Mouse (Mus musculus) natural killer cell, adult 2 months (primary cell): Measurements from ENCODE around the gene Bcl6.
A peak's percentile ranks its signal among the peaks of the same experiment; 100 is the strongest.

Source experiments
- DNase-seq, 2 experiments: peaks; one replicate each; pipeline ENCODE4 v3.0.0; 2022; ENCODE audit warnings: low spot score in 2 of 2

Gene Bcl6

DNA sequence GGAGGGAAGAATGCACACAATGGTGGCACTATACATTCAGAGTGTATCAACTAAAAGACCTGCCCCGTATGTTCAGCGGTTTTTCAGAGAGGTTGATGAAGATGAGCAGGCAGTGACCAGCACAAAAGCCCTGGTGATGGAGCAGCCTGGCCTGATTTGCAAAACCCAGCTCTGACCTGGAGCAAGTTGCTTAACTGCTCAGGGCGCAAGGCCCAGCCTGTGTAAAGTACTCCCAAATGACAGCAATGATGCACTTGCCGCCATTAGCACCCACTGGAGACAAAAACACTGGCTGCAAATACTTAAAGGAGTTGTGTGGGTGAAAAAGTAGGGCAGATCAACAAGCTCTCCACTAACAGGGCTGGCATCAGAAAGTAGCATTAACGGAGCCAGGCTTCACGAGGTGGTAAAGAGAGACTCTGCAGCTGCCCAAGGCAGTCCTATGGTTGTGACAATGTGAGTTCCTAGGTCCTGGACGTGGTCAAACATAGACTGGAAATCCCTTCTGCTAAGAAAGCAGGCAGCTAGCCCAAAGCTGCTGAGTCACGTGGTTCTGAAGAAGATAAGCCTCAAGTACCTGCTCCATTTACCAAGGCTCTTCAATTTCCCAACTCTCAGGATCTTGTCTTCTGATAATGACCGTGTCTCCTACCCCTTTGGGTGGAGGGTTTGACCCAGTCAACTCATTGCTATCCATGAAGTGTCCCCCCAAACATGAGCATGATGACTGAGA lies 14.9 kb downstream of the Bcl6 start:
- DNase-seq: no peak

DNA sequence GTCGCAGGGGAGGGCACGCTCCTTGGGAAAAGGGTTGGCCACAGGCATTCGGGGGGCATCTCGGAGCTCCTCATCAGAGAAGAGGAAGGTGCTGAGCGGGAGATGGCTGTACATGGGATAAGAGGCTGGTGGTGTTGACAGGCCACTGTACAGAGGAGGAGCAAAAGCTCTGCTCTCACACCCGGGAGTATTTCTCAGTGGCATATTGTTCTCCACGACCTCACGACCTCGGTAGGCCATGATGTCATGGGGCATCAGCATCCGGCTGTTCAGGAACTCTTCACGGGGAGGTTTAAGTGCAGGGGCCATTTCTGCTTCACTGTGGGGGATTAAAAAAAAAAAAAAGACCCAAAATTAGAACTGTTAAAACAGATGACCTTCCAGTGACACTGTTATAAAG lies 15.8 kb downstream of the Bcl6 start:
- no peak for DNase-seq

DNA sequence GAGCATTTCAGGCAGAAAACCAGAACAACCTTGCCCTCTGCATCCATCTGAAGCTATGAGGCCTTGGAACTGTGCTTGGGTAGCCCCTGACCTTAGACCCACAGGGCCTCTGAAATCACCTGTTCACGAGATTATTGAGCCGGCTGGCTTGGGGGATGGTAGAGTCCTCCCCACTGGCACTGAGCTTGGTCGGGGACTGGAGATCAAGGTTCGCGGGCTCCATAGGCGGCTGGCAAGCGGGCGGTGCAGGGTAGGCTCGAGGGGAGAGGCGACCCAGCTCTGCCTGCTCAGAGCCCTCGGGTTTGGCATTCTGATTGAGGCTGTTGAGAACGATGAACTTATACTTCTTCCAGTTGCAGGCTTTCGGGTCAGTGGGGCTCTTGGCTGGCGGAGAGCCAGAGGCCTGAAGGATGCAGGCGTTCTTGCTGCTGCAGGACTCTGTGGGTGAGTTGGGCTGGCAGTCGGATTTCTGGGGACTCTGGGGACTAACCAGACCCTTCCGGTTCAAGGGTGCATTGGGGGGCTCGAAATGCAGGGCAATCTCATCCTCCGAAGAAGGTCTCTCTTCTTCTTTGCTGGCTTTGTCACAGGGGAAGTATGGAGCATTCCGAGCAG lies 16.4 kb downstream of the Bcl6 start:
- DNase-seq: no peak

DNA sequence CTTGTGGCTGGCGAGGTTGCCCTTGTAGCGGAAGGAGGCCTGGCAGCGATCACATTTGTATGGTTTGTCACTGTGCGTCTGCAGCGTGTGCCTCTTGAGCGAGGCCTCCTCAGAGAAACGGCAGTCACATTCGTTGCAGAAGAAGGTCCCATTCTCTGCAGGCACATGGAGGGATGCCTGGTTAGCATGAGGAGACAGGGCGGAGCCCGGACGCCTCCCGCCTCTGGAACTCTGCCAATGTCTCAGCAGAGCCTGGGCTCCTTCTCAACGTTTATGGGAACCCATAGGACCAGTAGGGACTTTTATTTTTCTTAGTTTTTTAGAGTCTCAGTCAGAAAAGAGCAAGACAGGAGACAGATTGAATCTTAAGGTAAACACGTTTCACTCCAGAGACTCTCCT lies 18.7 kb downstream of the Bcl6 start:
- no peak for DNase-seq

DNA sequence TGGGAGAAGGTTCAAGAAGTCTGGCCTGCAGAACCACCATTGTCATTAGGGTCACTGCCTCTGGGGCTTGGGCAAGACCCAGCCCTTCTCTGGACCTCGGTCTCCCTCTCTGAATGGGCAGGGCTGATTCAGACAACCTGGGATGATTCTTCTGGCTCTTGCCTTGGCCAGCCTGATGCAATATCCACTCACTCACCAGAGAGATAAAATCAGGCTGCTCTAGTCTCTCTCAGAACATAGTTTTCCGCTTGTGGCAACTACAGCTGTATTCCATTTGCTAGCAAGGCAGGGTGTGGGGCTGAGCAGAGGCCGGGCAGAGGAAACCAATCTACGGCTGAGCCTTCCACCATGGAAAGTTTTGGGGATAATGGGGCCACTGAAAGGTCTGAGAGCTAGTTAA lies 19.8 kb downstream of the Bcl6 start:
- DNase-seq: no peak

DNA sequence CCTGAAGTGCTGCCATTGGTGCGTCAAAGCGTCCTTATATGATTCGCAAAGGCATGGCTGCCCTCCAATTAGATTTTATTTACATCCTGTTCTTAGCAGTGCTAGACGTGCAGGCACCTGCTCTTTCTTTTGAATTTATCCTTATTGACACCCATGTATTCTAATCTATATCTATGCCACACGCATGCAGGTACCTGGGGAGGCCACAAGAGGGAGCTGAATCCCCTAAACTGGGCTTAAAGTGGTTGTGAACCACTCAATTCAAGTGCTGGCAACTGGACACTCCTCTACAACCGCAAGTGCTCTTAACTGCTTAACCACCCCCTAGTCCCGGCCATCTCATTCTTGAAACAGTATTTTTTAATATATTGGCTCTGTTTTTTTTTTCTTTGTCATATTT lies 21.4 kb downstream of the Bcl6 start:
- no peak for DNase-seq

DNA sequence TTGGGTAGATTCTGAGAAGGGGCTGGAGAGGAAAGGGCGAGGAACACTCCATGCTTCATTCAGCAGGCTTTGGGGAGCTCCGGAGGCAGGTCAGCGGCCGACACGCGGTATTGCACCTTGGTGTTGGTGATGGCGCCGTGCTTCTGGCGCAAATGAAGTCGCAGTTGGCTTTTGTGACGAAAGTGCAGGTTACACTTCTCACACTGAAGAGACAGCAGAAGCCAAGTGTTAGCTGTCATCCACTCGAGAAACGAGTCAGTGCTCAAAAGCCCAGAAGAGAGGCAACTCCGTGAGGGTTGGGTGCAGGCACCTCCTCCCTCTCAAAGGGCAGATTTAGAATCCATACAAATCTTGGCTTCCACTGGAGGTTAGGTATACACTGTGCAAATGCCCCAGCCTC lies 22.6 kb downstream of the Bcl6 start:
- DNase-seq: no peak

DNA sequence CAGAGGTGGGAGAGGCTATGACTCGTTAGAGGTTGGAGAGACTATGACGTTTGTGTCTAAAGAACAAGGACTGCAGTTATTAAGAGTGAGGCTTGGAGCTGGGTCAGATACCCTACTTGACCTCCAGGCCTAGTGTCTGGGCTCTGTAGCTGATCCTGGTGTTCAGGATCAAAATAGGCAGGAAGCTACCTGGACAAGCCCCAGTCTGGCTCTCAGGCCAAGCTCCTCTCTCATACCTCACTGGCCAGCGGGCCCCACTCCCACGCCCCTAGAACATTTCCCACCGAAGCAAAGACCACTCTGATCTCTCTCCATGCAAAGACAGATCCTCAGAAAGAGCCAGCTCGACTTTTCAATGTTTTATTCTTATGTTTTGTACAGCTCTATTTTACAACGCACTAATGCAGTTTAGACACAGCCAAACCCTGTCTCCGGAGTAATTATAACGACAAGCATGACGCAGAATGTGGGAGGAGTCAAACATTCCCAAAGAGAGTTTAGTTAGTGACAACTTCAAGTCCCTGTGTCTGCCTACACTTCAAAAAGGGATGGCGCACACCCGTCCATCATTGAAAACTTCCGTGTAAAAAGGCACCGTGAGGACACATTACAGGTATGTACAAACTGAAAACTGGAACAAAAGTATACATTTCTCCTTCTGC lies 23.8 kb downstream of the Bcl6 start:
- no peak for DNase-seq

DNA sequence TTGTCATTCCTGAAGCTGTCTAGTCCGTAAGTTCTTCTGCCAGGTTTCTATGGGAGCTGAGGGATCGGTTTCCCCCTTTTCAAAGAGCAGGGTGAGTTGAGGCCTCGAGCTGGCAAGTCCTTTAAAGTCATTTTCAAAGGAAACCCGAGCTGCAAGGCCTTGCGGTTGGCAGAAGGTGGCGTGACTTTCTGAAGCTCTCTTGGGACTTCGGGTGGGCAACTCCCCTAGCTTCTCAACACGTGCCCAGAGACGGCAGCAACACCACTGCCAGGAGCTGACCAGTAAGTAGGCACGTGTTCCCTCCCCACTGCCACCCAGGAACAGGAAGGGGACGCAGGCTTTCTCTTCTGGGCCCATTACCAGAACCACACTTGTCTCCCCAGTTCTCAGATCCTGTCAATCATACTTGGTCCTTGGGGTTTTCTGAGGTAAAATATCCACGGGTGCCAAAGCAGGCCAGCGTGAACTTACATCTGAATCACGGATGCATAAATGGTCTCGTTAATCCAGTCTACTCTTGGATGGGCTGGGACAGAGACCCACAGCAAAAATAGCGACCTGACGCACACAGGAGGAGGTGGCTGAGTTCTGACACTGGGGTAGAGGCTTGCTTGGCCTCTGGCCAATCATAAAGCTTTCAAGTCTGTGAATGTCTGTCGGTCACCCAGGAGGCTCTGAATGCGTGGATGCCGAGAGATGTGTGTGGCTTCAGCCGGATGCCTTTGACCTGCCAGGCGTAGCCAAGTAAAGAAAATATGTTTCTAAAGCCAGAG lies 24.6 kb downstream of the Bcl6 start:
- no peak for DNase-seq

DNA sequence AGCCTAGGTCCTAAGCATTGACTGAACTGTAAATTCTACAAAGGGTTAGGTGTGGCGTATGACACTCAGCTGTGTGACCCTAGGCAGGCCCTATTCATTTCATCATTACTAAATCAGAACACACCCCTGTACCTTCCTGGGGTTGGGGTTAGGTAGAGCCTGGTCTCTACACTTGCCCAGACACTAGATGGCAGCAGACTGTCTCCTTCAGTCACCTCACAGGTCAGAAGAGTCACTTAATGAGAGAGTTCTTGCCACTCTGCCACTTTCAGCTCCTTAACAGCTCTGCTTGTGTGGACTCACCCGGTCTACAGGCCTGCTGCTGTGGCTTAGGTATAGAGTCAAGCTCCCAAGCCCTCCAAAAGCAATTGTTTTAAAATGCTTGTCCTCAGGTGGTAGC lies 26.3 kb downstream of the Bcl6 start:
- peak in 1 of 2 experiments; percentile 21 for DNase-seq

DNA sequence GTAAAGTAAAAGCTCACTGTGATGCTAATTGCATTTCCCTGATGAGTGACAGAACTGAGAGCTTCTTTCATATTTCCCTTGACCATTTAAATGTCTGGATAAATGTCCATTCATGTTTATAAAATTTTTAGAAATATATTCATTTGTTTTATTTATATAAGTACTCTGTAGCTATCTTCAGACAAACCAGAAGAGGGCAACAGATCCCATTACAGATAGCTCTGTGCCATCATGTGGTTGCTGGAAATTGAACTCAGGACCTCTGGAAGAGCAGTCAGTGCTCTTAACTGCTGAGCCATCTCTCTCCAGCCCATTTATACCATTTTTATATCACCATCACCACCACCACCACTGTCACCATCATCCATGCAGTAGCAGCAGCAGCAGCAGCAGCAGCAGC lies 29.7 kb downstream of the Bcl6 start:
- no peak for DNase-seq

DNA sequence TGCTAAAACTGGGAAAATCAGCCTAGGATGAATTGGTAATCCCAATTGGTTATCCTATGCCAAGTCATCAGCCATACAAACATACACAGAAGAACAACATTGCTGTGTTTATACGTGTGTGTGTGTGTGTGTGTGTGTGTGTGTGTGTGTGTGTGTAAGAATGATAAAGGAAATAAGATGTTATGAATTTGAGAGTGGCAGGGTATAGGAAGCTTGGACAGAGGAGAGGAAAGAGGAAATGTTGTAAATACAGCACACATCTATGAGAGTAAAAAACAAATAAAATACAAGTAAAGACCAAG lies 34.7 kb downstream of the Bcl6 start:
- no peak for DNase-seq

DNA sequence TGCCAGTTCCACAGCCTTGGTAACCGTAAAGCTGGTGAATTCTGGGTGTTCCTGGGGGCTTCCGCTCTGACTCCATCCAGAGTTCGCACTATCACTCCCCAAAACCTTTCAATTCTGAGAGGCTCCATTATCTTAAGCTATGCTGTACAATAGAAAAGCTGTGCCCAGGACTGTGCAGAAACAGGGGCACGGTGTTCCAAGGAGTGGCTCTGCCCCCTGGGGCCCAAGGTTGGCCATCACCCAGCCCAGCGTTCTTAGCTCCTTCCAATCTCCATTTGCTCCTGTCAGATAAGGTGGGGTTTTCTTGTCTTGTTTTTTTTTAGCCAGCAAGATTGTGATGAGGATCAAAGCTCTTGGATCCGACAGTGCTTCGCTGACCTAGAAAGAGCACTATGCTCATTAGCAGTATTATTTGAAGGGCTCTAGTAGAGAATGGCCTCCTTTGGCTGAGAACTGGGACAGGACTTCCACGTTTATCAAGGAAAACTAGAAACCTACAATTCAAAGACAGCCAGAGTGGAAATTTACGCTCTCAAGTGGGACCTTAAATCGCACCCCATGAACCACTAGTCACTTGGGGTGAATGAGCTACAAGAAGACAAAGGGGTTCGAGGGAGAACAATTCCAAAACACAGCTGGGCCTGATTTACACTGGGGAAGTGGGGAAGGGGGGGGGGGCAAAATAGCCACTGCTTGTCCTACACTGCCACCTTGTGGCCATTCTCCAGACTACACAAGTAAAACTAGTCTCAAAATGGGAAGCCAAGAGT lies 35.3 kb downstream of the Bcl6 start:
- DNase-seq: peak; percentile 21 to 36

DNA sequence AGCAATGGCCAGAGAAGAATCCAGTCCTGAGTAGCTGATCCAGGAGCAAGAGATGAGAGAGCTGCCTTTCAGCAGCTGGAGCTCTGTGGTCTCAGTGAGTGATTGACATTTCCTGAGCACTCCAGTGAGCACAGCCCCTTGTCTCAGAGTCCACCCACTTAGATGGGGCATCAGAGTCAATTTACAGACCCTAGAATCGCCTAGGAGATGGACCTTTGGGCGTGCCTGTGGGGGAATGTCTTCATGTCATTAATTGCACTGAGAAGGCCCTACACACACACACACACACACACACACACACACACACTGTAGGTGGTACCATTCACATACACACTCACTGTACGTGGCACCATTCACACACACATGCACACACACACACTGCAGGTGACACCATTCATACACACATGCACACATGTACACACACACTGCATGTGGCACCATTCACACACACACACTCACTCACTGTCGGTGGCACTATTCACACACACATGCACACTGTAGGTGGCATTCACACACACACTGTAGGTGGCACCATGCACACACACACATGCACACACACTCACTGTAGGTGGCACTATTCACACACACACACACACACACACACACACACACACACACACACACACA lies 36.4 kb downstream of the Bcl6 start:
- DNase-seq: no peak

DNA sequence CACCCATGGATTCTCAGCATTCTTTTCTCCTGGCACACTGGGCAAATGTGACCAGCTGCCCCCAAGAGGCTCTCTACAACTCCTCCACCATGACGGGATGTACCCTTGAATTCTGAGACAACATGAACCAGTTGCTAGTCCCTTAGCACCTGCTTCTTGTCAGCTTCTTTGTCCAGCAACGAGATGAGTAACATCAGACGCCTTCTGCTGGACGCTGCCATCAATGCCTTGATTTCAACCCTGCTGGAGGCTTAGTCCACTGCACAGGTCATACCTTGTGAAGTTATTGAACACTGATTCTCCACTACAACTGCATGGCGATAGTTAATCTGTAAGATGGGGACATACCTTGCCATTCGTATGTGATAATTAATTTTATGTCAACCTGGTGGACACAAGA lies 41.0 kb downstream of the Bcl6 start:
- DNase-seq: no peak

DNA sequence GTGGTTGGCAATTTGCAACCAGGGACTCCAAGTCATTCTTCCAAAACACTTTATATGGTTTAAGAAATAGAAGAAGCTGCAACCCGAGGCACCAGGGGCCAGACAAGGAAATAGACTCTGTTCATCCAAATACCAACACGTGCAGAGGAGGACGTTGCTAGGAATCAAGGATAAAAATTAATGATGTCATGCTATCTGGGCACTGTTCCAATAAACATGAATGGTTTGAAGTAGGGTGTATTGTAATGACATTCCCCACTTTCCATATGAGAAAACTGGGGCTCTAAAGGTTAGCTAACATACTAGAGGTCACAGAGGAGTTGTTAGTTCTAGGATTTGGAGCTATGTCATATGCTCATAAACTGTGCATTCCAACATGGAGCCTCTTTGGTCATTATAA lies 43.9 kb downstream of the Bcl6 start:
- no peak for DNase-seq

DNA sequence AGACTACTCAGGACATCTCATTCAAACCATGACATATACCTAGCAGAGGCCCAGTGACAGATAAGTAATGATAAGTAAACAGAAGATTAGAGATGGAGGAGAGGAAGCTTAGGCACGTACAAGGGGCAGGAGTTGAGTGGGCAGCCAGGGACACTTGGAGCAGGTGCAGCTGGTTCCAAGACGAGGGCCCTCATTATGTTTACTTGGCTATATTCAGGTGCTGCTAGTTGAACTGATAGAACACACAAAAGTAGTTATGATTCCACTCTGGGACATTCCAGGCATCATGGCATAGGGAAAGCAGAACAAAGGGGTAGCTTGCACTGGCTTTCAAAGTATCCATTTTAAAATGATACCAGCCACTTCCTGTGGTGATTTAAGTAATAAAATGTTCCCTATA lies 54.3 kb downstream of the Bcl6 start:
- no peak for DNase-seq

DNA sequence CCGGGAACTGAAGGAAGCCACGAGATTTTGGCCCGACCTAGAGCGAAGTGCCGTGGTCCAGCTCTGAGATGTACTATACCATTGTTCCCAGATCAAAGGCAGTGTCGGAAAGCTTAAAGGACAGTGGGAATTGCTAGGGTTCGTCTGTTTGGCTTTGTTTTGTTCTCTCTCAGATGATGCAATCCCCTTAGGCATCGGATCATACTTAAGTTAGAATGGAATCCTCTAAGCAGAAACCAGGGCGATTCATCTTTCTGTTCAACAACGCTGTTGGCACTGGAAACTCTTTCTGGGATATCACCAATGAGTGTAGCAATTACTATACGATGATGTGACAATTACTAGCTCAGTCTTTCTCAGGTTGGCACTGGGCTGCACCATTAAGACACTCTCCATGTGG lies 56.4 kb downstream of the Bcl6 start, which contains the start of gene Rtp2:
Rtp2 (minus strand) TSS at position 101 of the 400 bp plus-strand sequence.
- no peak for DNase-seq

DNA sequence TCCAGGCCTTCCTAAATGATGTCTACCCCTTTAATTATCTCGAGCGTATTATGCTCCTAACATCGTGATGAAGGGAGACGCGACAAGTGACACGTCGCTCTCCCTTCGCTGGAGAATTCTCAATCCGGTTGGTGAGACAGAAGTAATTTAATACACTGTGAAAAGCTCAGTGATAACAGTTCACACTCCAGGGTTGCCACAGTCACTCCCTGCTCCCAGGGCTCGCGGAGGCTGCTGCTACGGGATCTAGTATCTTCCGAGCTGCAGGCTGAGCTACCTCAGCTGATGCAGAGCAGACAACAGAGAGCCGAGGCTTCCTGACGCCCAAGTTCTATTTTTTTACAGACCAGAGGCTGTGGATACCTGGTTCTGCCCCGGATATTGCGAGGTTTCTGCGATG lies 57.4 kb downstream of the Bcl6 start:
- DNase-seq: no peak

DNA sequence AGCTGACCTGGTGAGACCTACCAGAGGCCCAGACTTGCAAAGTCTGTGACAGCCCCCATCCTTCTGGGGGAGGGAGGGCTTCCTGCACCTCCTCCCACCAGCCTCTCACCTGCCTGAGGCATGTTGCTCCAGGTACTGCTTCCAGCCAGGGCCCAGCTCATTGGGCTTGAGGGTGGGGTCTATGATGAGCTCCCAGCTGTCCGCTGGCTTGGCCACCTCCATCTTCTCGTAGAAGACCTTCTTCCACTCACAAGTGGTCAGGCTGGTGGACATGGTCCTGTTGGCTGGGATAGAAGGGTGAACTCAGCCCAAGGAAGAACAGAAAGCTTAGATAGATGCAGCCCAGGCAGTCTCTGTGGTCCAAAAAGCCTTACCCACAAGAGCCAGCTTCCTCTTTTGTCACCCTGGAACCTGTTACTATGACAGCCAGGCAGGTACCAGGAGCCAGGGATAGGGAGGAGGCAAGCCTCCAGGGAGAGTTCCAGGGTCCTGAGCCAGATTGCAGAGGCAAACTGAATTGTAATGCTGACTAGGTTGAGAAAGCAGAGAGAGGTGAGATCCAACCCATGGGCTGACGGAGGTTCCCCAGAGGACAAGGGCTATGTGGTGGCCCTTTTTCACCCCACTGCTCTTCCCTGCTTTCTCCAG lies 58.1 kb downstream of the Bcl6 start:
- DNase-seq: no peak
